Mouse (Mus musculus): ENCODE data around the gene Dnajc12.

GRCm38 (mm10) chr10:63360502-63360901 lies 21.7 kb upstream of the Dnajc12 start:
- no peak for TF ChIP-seq CTCF (IDR thresholded peaks at IDR 0.05; ENCODE audit: low read depth)
- TF ChIP-seq EP300 (IDR thresholded peaks at IDR 0.05; ENCODE audit: low read depth), result no peak
